Mouse (Mus musculus) lung, embryonic 16.5 days (tissue): Measurements from ENCODE around the gene B3gnt6. TPM values are rescaled to one million over a fixed set of nuclear protein-coding genes. Genes with fewer than 3 reads are reported as not detected.

Experiments used
- ATAC-seq: fragments of 200-750 bp; cut with Nextera tagmentation; 2 replicates; pipeline ENCODE4 v1.8.0; 2017; ENCODE audit warnings: low read depth, mild to moderate bottlenecking, moderate library complexity
- H3K27ac ChIP-seq: fragments of 300-500 bp; sonication (generic); 2 replicates; pipeline ENCODE4 v1.5.1; 2014; ENCODE audit warnings: mild to moderate bottlenecking, control low read depth, low read length
- H3K27me3 ChIP-seq: fragments of 300-500 bp; sonication (generic); 2 replicates; pipeline ENCODE4 v1.6.1; 2014; ENCODE audit warnings: low read depth, low read length, mixed read lengths; ENCODE audit not compliant: control insufficient read depth, insufficient read depth
- H3K36me3 ChIP-seq: fragments of 300-500 bp; sonication (generic); 2 replicates; pipeline ENCODE4 v1.6.1; 2014; ENCODE audit warnings: low read length; ENCODE audit not compliant: control insufficient read depth, insufficient read depth
- H3K4me1 ChIP-seq: fragments of 300-500 bp; sonication (generic); replicated peaks from 2 replicates; pipeline ENCODE4 v1.6.1; 2014; ENCODE audit warnings: low read length, mixed read lengths; ENCODE audit not compliant: control insufficient read depth, insufficient read depth
- H3K4me2 ChIP-seq: fragments of 300-500 bp; sonication (generic); 2 replicates; pipeline ENCODE4 v1.6.1; 2014; ENCODE audit warnings: low read depth, low read length, control low read depth
- H3K4me3 ChIP-seq: fragments of 300-500 bp; sonication (generic); 2 replicates; pipeline ENCODE4 v1.5.1; 2014; ENCODE audit warnings: mild to moderate bottlenecking, low read length, control low read depth
- H3K9ac ChIP-seq: fragments of 300-500 bp; sonication (generic); 2 replicates; pipeline ENCODE4 v1.6.1; 2014; ENCODE audit warnings: low read length, control low read depth
- H3K9me3 ChIP-seq: fragments of 300-500 bp; sonication (generic); 2 replicates; pipeline ENCODE4 v1.6.1; 2016; ENCODE audit warnings: low read length; ENCODE audit not compliant: control insufficient read depth
- WGBS: fragments of 180-500 bp; shearing (Covaris S2); extraction: QIAGEN DNeasy Blood & Tissue Kit; methylation state at CpG from one replicate; pipeline ENCODE4 v1.1.7; 2014; 5-methylcytosine and 5-hydroxymethylcytosine counted together
- polyA plus RNA-seq: library from polyadenylated mRNA; unstranded; fragments of >200 nt; fragmentation: Nextera tagmentation; extraction: Ambion mirVana; gene quantifications from 2 replicates; pipeline ENCODE4 v1.2.1, GENCODE M21; 2015

B3gnt6 gene
- polyA plus RNA-seq, 1 experiment from 2014 or later: 0.13 TPM

DNA sequence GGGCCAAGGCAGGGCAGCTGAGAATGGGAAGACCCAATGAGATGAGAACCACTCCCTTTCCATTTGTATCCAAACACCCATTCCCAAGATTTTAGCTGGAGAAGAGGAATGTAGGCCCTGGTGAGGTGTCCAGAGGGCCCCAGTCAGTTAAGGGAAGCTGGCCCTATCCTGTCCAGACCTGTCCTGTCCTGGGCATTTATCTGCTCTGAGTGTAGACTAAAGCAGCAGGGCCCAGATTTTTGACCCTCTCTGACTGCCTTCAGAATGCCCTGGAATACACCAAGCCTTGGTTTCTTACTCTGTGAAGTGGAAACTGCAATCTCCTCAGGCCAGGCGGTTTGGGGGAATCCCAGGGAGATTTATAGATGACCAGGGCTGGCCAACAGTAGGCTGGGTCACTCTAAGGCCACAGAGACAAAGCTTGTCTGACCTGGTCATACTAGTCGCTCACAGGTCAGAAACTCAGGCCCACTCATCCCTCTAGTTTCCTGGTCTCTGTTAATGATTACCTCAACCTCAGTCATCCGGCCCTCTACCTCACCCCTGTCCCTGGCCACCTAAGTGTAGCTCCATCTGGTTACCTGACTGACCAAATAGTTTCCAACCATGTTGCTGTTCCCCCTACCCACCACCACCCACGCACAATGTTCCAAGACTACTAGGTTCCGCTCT is 20.6 kb downstream of the B3gnt6 start:
- WGBS: 66% methylated on average over 5 of the region's 5 CpGs
- ATAC-seq: peak; percentile 37; the same call in 1 of the 2 replicates
- Histone ChIP-seq H3K4me2 (peak overlapping the region; percentile 86), H3K27me3 (no peaks in the 10 kb centered on the region), H3K9me3 (no peaks in the 10 kb centered on the region), H3K27ac (peak overlapping the region; percentile 76), H3K9ac (peak overlapping the region; percentile 75), H3K36me3 (no peaks in the 10 kb centered on the region), H3K4me3 (peak overlapping the region; percentile 92), H3K4me1 (peaks cover 15% of the 10 kb centered on the region)

DNA sequence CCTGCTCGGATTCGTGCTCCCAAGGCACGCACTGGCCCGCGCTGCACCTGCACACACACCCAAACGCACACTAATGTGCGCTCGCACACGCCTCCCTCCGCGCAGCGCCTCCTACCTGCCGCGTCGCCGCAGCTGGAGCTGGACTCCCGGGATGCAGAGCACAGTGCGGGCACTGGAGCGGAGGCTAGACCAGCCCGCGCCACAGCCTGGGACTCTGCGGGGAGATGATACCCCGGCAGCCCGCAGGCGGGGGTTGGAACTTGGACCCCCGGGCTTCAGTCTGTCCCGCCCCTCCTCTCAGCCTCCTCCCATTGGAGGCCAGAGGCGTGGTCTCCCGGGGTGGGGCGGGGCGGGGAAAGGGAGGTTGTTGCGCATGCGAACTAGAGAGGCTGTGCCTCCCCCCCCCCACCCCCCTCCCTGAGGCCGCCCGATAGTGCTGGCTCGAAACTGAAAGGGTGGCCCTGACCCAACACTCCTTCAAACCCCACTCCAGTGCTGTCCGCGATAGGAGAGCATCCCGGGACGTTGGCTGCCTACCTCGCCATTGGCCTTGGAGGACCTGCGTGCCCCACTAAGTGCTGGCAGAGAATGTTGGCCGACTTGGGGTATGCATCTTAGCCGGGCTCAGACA is 21.2 kb downstream of the B3gnt6 start, which contains the start of gene Capn5:
Gene Capn5 (minus strand): TSS at position 346 of the 631 bp plus-strand sequence.
- Histone ChIP-seq H3K4me3 (peak within 1 kb of the TSS; percentile 92), H3K4me2 (peak within 1 kb of the TSS; percentile 86), H3K4me1 (peaks cover 15% of the 10 kb centered on the region), H3K9me3 (no peaks in the 10 kb centered on the region), H3K27me3 (no peaks in the 10 kb centered on the region), H3K9ac (peak within 1 kb of the TSS; percentile 75), H3K36me3 (no peaks in the 10 kb centered on the region), H3K27ac (peak within 1 kb of the TSS; percentile 76)
- peak; percentile 92 for ATAC-seq
- WGBS: under 1% methylated on average over 40 of the region's 44 CpGs

DNA sequence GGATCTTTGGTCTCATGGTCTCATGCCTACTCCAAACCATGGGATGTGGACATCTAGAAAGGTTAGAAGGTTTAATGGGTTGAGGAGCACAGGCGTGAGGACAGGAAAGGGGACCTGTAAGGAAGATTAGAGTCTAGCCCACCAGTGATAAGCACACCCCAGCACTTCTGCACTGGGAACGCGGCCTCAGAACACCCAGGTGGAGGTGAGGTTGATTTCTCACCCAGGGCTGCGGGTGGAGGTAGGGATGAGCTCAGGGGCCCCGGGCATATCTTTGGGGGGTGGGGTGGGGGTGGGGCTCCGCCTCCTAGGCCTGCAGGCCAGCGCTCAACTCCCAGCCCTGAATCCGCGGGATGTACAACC is 21.7 kb downstream of the B3gnt6 start:
- Histone ChIP-seq H3K27ac (peak overlapping the region; percentile 51), H3K9me3 (no peaks in the 10 kb centered on the region), H3K4me1 (peaks cover 15% of the 10 kb centered on the region), H3K9ac (peak overlapping the region; percentile 75), H3K4me2 (peak overlapping the region; percentile 86), H3K36me3 (no peaks in the 10 kb centered on the region), H3K27me3 (no peaks in the 10 kb centered on the region), H3K4me3 (peak overlapping the region; percentile 92)
- WGBS: 3% methylated on average over 9 of the region's 9 CpGs
- no peak for ATAC-seq

DNA sequence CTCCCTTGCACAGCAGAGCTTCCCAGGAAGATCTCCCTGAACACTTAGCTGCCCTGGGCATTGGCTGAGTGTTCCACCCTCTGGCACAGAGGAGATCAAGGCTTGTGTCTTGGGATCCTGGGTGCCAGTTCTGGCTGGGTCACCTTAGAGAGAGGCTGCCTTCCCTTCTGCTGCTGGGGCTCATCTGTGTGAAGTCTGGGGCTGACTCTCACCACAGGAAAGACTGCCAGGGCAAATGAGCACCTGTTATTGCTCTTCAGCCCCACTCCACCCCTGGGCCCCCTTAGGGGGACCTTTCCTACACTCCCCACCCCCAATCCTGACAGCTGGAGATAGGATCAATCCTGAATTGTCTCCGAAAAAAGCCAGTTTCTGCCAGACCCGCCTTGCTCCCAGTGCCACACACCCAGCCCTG is 22.2 kb downstream of the B3gnt6 start:
- Histone ChIP-seq H3K4me2 (peak overlapping the region; percentile 86), H3K9ac (peak overlapping the region; percentile 75), H3K9me3 (no peaks in the 10 kb centered on the region), H3K36me3 (no peaks in the 10 kb centered on the region), H3K27me3 (no peaks in the 10 kb centered on the region), H3K4me3 (peak overlapping the region; percentile 92), H3K27ac (no peak overlapping the region), H3K4me1 (peaks cover 15% of the 10 kb centered on the region)
- no peak for ATAC-seq
- WGBS: 52% methylated on average over 2 of the region's 2 CpGs

DNA sequence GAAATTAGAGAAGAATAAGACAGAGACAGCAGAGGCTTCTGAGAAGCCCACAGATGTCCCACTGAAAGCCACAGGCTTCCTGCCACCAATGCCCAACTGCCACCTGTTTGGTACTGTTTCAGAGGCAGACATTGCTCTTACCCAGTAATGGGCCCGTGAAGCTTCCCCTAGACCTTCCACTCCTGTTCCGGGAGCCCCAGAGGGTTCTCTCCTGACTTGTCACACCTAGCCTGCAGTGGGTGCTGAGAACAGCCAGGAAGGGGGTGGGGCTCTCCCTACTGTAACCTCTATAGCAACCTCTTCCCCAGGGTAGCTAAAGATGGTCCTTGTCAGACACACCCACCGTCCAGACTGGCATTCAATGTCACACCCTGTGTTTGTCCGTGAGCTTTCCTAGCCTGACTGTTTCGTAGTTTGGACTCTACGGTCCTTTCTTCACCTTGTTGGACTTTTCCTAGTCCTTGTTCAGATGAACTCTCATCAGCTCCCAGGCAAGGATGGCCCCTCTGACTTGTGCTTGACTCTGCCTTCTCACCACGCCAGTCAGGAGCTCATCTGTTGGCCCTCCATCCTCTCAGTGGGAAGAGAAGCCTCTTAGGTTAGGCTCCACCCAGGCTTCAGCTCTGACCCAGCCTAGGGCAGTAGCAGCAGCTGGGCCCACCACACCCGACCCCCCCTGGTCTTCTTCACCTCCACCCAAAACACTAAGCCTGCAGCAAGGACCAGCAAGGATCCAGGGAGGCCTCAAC is 22.8 kb downstream of the B3gnt6 start:
- H3K27ac ChIP-seq: no peak overlapping the region
- no peaks in the 10 kb centered on the region for H3K9me3 ChIP-seq
- H3K36me3 ChIP-seq: no peaks in the 10 kb centered on the region
- H3K4me1 ChIP-seq: peaks cover 18% of the 10 kb centered on the region
- H3K27me3 ChIP-seq: no peaks in the 10 kb centered on the region
- H3K4me3 ChIP-seq: no peak overlapping the region
- no peak for ATAC-seq
- no peak overlapping the region for H3K4me2 ChIP-seq
- WGBS: 57% methylated on average over 8 of the region's 8 CpGs
- H3K9ac ChIP-seq: 0 out of 2 replicates have a peak overlapping the region, but pooled peaks have one; percentile 2

DNA sequence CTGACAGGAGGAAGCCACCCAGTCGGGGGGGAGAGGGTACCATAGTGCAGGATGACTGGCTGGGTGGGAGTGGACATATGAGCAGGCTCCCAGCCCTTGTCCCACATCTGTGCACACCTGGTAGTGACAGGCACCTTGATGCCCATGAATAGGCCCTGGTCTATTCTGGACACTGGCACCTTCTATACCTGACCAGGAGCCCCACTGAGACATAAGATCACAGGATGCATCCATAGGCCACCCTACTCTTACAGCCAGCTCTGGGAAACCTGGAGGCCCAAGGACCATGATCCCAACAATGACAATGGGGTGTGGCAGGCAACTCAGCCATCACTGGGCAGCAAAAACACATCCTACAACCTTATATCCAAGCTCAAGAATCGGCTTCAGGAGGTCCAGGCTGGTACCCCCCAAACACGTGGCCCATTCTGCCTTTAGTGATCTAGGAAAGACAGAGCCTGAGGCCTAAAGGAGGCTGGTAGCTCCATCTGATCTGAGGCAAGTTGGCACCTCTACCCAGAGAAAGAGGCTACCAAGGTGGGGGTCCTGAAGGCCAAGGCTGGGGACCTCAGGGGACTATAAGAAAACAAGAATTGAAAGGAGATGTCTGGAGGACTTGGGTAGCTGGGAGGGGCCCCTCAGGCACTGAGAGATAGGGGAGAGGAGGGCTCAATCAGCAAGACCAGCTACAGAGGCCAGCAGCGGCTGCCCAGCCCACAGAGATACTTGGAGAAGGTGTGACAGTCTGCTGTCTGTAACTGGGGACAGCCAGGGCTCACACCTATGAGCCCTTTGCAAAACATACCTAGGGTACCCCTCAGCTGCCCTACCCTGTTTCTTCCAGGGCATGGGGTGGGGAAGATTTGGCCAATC is 24.2 kb downstream of the B3gnt6 start:
- no peak for ATAC-seq
- Histone ChIP-seq H3K9ac (no peak overlapping the region), H3K27me3 (no peaks in the 10 kb centered on the region), H3K36me3 (no peaks in the 10 kb centered on the region), H3K4me2 (no peak overlapping the region), H3K4me3 (no peak overlapping the region), H3K4me1 (peaks cover 25% of the 10 kb centered on the region), H3K9me3 (no peaks in the 10 kb centered on the region), H3K27ac (no peak overlapping the region)
- WGBS: 69% methylated on average over 4 of the region's 4 CpGs

DNA sequence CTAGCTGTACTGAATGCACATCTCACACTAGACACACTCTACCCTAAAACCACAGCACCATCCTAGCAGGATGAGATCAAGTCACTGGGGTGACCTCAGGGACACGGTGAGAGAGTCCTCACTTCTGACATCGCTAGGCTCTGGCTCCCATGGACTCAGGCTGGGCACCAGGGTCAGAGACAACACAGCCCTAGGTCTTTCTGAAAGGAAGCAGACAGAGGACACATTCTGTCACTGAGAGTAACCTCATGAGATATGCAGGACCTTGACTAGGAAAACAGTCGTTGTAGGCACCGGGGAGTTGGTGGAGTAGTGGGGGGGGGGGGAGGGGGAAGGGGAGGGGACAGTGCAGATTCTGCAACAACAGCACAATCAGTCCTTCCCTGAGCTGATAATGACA is 25.9 kb downstream of the B3gnt6 start:
- Histone ChIP-seq H3K4me1 (peaks cover 18% of the 10 kb centered on the region), H3K27me3 (no peaks in the 10 kb centered on the region), H3K9me3 (no peaks in the 10 kb centered on the region), H3K36me3 (no peaks in the 10 kb centered on the region), H3K4me3 (no peak overlapping the region), H3K27ac (no peak overlapping the region), H3K9ac (no peak overlapping the region), H3K4me2 (no peak overlapping the region)
- WGBS: 38% methylated on average over 4 of the region's 4 CpGs
- no peak for ATAC-seq

DNA sequence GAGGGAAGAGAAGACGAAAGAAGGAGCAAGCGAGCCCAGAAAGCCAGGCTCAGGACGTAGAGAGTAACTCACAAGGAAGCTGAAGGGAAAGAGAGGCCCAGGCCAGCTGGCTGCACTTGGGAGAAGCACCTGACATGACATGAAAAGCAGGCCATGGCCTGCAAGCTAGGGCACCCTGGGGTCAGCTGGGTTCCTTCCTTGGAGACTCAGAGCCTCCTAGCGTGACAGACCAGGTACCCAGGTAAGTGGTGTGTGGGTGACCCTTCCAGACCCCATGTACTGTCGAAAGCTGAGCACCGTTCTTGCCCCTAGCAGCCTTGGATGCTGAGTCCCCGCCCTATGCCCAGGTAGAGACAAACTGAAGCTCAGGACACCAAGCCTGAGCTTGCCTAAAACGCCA is 26.6 kb downstream of the B3gnt6 start:
- Histone ChIP-seq H3K4me2 (no peak overlapping the region), H3K9ac (no peak overlapping the region), H3K36me3 (no peaks in the 10 kb centered on the region), H3K9me3 (no peaks in the 10 kb centered on the region), H3K27ac (no peak overlapping the region), H3K4me1 (peaks cover 17% of the 10 kb centered on the region), H3K4me3 (no peak overlapping the region), H3K27me3 (no peaks in the 10 kb centered on the region)
- 69% methylated on average over 8 of the region's 8 CpGs for WGBS
- ATAC-seq: no peak
